Mouse (Mus musculus) stomach, postnatal 0 days (tissue): ENCODE data around the gene Tmem230.

ENCODE experiments used
- CTCF ChIP-seq: IDR thresholded peaks from 2 replicates; pipeline ENCODE4 v1.5.1; 2016; ENCODE audit warnings: antibody characterized with exemption, low read depth, mild to moderate bottlenecking, moderate library complexity
- EP300 ChIP-seq: optimal IDR thresholded peaks from 2 replicates; pipeline ENCODE3; 2016; ENCODE audit warnings: antibody characterized with exemption

DNA sequence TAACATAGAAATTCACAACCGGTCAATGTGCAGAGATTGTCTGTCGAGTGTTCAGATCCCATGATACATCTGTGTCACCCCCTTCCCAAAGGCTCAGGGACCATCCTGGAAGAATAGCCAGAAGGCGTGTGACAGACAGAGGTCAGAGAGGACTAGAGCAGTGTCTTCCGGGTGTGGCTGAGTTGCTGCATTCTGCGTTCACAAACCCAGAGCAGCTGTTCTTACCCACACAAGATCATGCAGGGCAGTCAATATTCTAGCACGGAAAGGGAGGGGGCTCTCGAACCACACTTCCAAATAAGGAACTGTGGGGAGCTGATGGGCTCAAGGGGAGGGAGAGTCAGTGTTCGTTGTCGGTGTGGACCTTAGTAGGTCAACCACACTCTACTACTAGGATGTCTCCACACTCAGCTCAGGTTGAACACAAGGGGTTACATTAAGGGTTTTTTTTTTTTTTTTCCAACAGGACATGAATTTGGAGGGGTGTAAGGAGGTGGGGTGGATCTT, 36.7 kb downstream of the Tmem230 start:
- TF ChIP-seq EP300, result no peak
- no peak for TF ChIP-seq CTCF
